8 mouse cellular contexts compared by ENCODE assay signal in genomic region chr11:31671354-31672169, GRCm38 (mm10). TPM values are rescaled to one million over a fixed set of nuclear protein-coding genes. Genes with fewer than 3 reads are reported as not detected.
DNase-seq lines count a peak whose midpoint lies in the region; ATAC-seq lines count a peak whose summit lies in the region.

TSS of gene Bod1 (minus strand) at chr11:31671885.

- H3K27me3 ChIP-seq in hindbrain, embryonic 15.5 days: no peaks in the 10 kb centered on the region

- H3K36me3 ChIP-seq in hindbrain, embryonic 15.5 days: peaks cover 26% of the 10 kb centered on the region

- peak within 1 kb of the TSS; percentile 78 for H3K27ac ChIP-seq in hindbrain, embryonic 15.5 days (replicated peaks)

- peak; percentile 96 for DNase-seq in R1 (ENCODE audit: low read depth, low spot score)
- peak; percentile 93 to 95 for DNase-seq in cerebellum, postnatal 25 days
- DNase-seq in frontal cortex, postnatal 36 days (ENCODE audit: low spot score in 2 of 2): peak; percentile 93 to 98
- peak; percentile 95 for DNase-seq in left cerebral cortex, adult 11 months (ENCODE audit: low spot score)
- peak; percentile 94 to 95 for DNase-seq in lung, postnatal 4 days
- DNase-seq in retina, postnatal 7 days (ENCODE audit: low read depth, low spot score): peak; percentile 91
- peak; percentile 75 for DNase-seq in urinary bladder, adult 2 months (ENCODE audit: low spot score)

- peak within 1 kb of the TSS; percentile 98 for H3K9ac ChIP-seq in hindbrain, embryonic 15.5 days

- H3K9me3 ChIP-seq in hindbrain, embryonic 15.5 days: no peaks in the 10 kb centered on the region

- 1% methylated on average over 74 of the region's 76 CpGs for WGBS in hindbrain, embryonic 15.5 days

- ATAC-seq in hindbrain, embryonic 15.5 days (ENCODE audit: low FRiP score, low read depth): peak; percentile 97

- peaks cover 21% of the 10 kb centered on the region for H3K4me1 ChIP-seq in hindbrain, embryonic 15.5 days (replicated peaks)

- H3K4me2 ChIP-seq in hindbrain, embryonic 15.5 days: peak within 1 kb of the TSS; percentile 75

- H3K4me3 ChIP-seq in hindbrain, embryonic 15.5 days: peak within 1 kb of the TSS; percentile 97

RNA-seq across cellular contexts. Expression of gene Bod1, which starts in this region (rescaled TPM):
- polyA plus RNA-seq in hindbrain, embryonic 15.5 days (2015; fragmentation: Nextera tagmentation; extraction: Ambion mirVana): 128 and 133 TPM in 2 replicates
- 89.8 and 96.1 TPM in 2 replicates for polyA plus RNA-seq in urinary bladder, adult 2 months (2012; rRNA removed)

Comparison
In these comparisons a context has a peak if more than half of its experiments do, and no peak if none do; other contexts are left out.
1. Peak in every context shown above with its lines: DNase-seq, ATAC-seq, H3K4me3 ChIP-seq and H3K27ac ChIP-seq.